Comparison of ENCODE assay signal across 11 mouse cellular contexts in genomic region chr6:84020002-84020401, GRCm38 (mm10). TPM values are rescaled to one million over a fixed set of nuclear protein-coding genes. Genes with fewer than 3 reads are reported as not detected.
A peak's percentile ranks its signal among the peaks of the same experiment; 100 is the strongest.
DNase-seq lines count a peak whose midpoint lies in the region; ATAC-seq and TF ChIP-seq lines count a peak whose summit lies in the region.
"Had no signal": no experiment of that assay in that cellular context is flagged by ENCODE, and none has a peak within 500 bp of the region (broad histone marks: within the 10 kb centered on the region; RNA-seq: fewer than 3 reads in every experiment).

No protein-coding gene starts in this region.

- TF ChIP-seq CTCF in kidney, adult 2 months (conservative IDR thresholded peaks at IDR 0.05; ENCODE audit: insufficient read depth, insufficient read length, low read depth, low read length), result no peak

- no peak for ATAC-seq in embryonic facial prominence, embryonic 15.5 days (ENCODE audit: insufficient number of reproducible peaks, low FRiP score, low TSS enrichment, low read depth)
- ATAC-seq in intestine, embryonic 16.5 days, result no peak
- no peak for ATAC-seq in liver, embryonic 15.5 days (ENCODE audit: insufficient read depth)

- no peaks in the 10 kb centered on the region for H3K27me3 ChIP-seq in kidney, adult 2 months (replicated peaks; ENCODE audit: control insufficient read depth, insufficient read depth, low read length)
- H3K27me3 ChIP-seq in embryonic facial prominence, embryonic 15.5 days, result peaks cover 12% of the 10 kb centered on the region
- peaks cover 6% of the 10 kb centered on the region; the same call in 1 of the 2 replicates for H3K27me3 ChIP-seq in intestine, embryonic 16.5 days (replicated peaks; ENCODE audit: control insufficient read depth, insufficient read depth, low read length)
- H3K27me3 ChIP-seq in liver, embryonic 15.5 days, result peaks cover 40% of the 10 kb centered on the region

- no peak for TF ChIP-seq POLR2A in kidney, adult 2 months (IDR thresholded peaks at IDR 0.05; ENCODE audit: low read depth, low read length)

- H3K4me3 ChIP-seq in kidney, adult 2 months (ENCODE audit: insufficient read depth, low read depth, low read length), result peak overlapping the region; percentile 55
- peak overlapping the region; percentile 43 for H3K4me3 ChIP-seq in embryonic facial prominence, embryonic 15.5 days (replicated peaks)
- peak overlapping the region; percentile 3; the same call in 1 of the 2 replicates for H3K4me3 ChIP-seq in intestine, embryonic 16.5 days (ENCODE audit: low read length)
- H3K4me3 ChIP-seq in liver, embryonic 15.5 days (replicated peaks), result 0 out of 2 replicates have a peak overlapping the region, but pooled peaks have one; percentile 9

- no peak overlapping the region for H3K4me2 ChIP-seq in embryonic facial prominence, embryonic 15.5 days (replicated peaks)
- no peak overlapping the region for H3K4me2 ChIP-seq in intestine, embryonic 16.5 days (ENCODE audit: low read depth, low read length)
- no peak overlapping the region for H3K4me2 ChIP-seq in liver, embryonic 15.5 days

- H3K9me3 ChIP-seq in embryonic facial prominence, embryonic 15.5 days (replicated peaks), result no peaks in the 10 kb centered on the region
- H3K9me3 ChIP-seq in intestine, embryonic 16.5 days (ENCODE audit: control insufficient read depth, low read length), result no peaks in the 10 kb centered on the region
- no peaks in the 10 kb centered on the region for H3K9me3 ChIP-seq in liver, embryonic 15.5 days (replicated peaks)
- H3K9me3 ChIP-seq: neural tube, embryonic 12.5 days had no signal

- no peak overlapping the region for H3K9ac ChIP-seq in embryonic facial prominence, embryonic 15.5 days
- H3K9ac ChIP-seq in intestine, embryonic 16.5 days (ENCODE audit: low read depth, low read length), result no peak overlapping the region
- no peak overlapping the region for H3K9ac ChIP-seq in liver, embryonic 15.5 days

- DNase-seq in kidney, adult 2 months, result peak; percentile 76
- no peak for DNase-seq in kidney, postnatal 10 days
- DNase-seq in c-Kit-positive CD71-positive TER-119-positive erythroid progenitor cells, embryonic 14.5 days (ENCODE audit: low spot score), result no peak
- no peak for DNase-seq in thymus, postnatal 25 days
- DNase-seq in layer of hippocampus, adult 11-12 months (ENCODE audit: low spot score), result no peak
- DNase-seq: spleen, adult 18-20 months had no signal

- peak overlapping the region; percentile 43 for H3K27ac ChIP-seq in kidney, adult 2 months (ENCODE audit: insufficient read depth, low read depth, low read length)
- no peak overlapping the region for H3K27ac ChIP-seq in embryonic facial prominence, embryonic 15.5 days (replicated peaks)
- H3K27ac ChIP-seq in intestine, embryonic 16.5 days (ENCODE audit: low read length), result no peak overlapping the region
- no peak overlapping the region for H3K27ac ChIP-seq in liver, embryonic 15.5 days (replicated peaks)
- H3K27ac ChIP-seq: macrophage; neural tube, embryonic 12.5 days had no signal

- H3K4me1 ChIP-seq in kidney, adult 2 months (ENCODE audit: control insufficient read depth, insufficient read depth, low read length), result peaks cover 3% of the 10 kb centered on the region; the same call in 1 of the 2 replicates
- H3K4me1 ChIP-seq in embryonic facial prominence, embryonic 15.5 days, result peaks cover 14% of the 10 kb centered on the region
- peaks cover 9% of the 10 kb centered on the region for H3K4me1 ChIP-seq in intestine, embryonic 16.5 days (ENCODE audit: control insufficient read depth, insufficient read depth, low read length)
- no peaks in the 10 kb centered on the region for H3K4me1 ChIP-seq in liver, embryonic 15.5 days (replicated peaks)

- H3K36me3 ChIP-seq in kidney, adult 2 months (ENCODE audit: control insufficient read depth, insufficient read depth, low read length), result no peaks in the 10 kb centered on the region
- no peaks in the 10 kb centered on the region for H3K36me3 ChIP-seq in embryonic facial prominence, embryonic 15.5 days
- no peaks in the 10 kb centered on the region for H3K36me3 ChIP-seq in intestine, embryonic 16.5 days (ENCODE audit: control insufficient read depth, insufficient read depth, low read length)
- no peaks in the 10 kb centered on the region for H3K36me3 ChIP-seq in liver, embryonic 15.5 days (replicated peaks)
- H3K36me3 ChIP-seq: neural tube, embryonic 12.5 days had no signal

- WGBS in kidney, adult 2 months, result 70% methylated on average over 4 of the region's 4 CpGs
- WGBS in embryonic facial prominence, embryonic 15.5 days, result 66% methylated on average over 4 of the region's 4 CpGs
- 73% methylated on average over 4 of the region's 4 CpGs for WGBS in intestine, embryonic 16.5 days
- 15% methylated on average over 4 of the region's 4 CpGs for WGBS in liver, embryonic 15.5 days (ENCODE audit: insufficient replicate concordance)

RNA-seq across cellular contexts. Expression of gene Dysf, which starts 11.6 kb away (rescaled TPM):
- polyA plus RNA-seq in kidney, adult 2 months (2012; rRNA removed), result 20.7 and 20.8 TPM in 2 replicates
- 9.6 and 11.8 TPM in 2 replicates for polyA plus RNA-seq in embryonic facial prominence, embryonic 15.5 days (2015; fragmentation: Nextera tagmentation; extraction: Ambion mirVana)
- 5.7 and 6.1 TPM in 2 replicates for polyA plus RNA-seq in intestine, embryonic 16.5 days (2015; fragmentation: Nextera tagmentation; extraction: Ambion mirVana)
- 1.5 and 2.7 TPM in 2 replicates for polyA plus RNA-seq in liver, embryonic 15.5 days (2015; fragmentation: Nextera tagmentation; extraction: Ambion mirVana)

Comparison
In these comparisons a context has a peak if more than half of its experiments do, and no peak if none do; other contexts are left out.
1. H3K4me3 ChIP-seq: peak in every context shown above with its lines; median percentile 55 in kidney, adult 2 months; 43 in embryonic facial prominence, embryonic 15.5 days; 9 in liver, embryonic 15.5 days; 3 in intestine, embryonic 16.5 days.